In the genomic region with DNA sequence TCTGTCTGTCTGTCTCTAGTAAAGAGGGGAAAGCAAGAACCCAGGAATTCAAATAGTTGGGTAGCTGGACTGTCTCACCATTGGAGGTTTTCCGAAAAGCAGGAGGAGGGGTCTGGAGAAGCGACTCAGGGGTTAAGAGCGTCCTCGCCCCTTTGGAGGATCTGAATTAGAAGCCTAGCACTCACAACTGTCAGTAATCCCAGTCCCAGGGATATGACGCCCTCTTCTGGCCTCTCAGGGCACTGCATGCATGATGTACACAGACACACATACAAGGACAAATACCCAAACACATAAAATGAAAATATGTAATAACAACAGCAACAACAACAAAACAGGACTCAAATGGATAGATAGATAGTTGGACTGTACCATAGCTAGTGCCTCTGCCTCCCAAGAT, we compare ENCODE assay signal across 13 mouse cellular contexts. TPM values are rescaled to one million over a fixed set of nuclear protein-coding genes. Genes with fewer than 3 reads are reported as not detected.
DNase-seq lines count a peak whose midpoint lies in the region; ATAC-seq and TF ChIP-seq lines count a peak whose summit lies in the region.
"Had no signal": no experiment of that assay in that cellular context is flagged by ENCODE, and none has a peak within 500 bp of the region (broad histone marks: within the 10 kb centered on the region; RNA-seq: fewer than 3 reads in every experiment).

No protein-coding gene starts in this region.

- H3K4me1 ChIP-seq in heart, adult 2 months (ENCODE audit: control insufficient read depth, insufficient read depth, low read length) = no peaks in the 10 kb centered on the region
- H3K4me1 ChIP-seq in heart, embryonic 11.5 days (ENCODE audit: control insufficient read depth, insufficient read depth, low read length) = no peaks in the 10 kb centered on the region
- no peaks in the 10 kb centered on the region for H3K4me1 ChIP-seq in midbrain, postnatal 0 days (ENCODE audit: insufficient read depth, low read length)
- no peaks in the 10 kb centered on the region for H3K4me1 ChIP-seq in midbrain, embryonic 14.5 days (ENCODE audit: control insufficient read depth, insufficient read depth, low read length)
- H3K4me1 ChIP-seq in bone marrow, adult 2 months (ENCODE audit: control insufficient read depth, insufficient read depth, low read length) = peaks cover 2% of the 10 kb centered on the region; the same call in 1 of the 2 replicates
- peaks cover 13% of the 10 kb centered on the region; the same call in 1 of the 2 replicates for H3K4me1 ChIP-seq in small intestine, adult 2 months (ENCODE audit: control insufficient read depth, insufficient read depth, insufficient read length, low read length)
- H3K4me1 ChIP-seq: stomach, embryonic 15.5 days had no signal

- no peaks in the 10 kb centered on the region for H3K79me2 ChIP-seq in heart, adult 2 months (replicated peaks; ENCODE audit: control insufficient read depth, insufficient read depth, low read length)

- peak; percentile 34 for TF ChIP-seq CTCF in heart, adult 2 months (IDR thresholded peaks at IDR 0.05)
- peak; percentile 53 for TF ChIP-seq CTCF in midbrain, postnatal 0 days (IDR thresholded peaks at IDR 0.05)
- peak; percentile 38; the same call in 1 of the 2 replicates for TF ChIP-seq CTCF in bone marrow, adult 2 months (IDR thresholded peaks at IDR 0.05; ENCODE audit: control insufficient read depth, insufficient read depth, low read length)
- peak; percentile 46; the same call in 1 of the 2 replicates for TF ChIP-seq CTCF in small intestine, adult 2 months (IDR thresholded peaks at IDR 0.05; ENCODE audit: extremely low read depth, insufficient read length, insufficient replicate concordance, low read depth, low read length)

- H3K9me3 ChIP-seq in heart, embryonic 11.5 days (replicated peaks; ENCODE audit: control insufficient read depth, low read length) = no peaks in the 10 kb centered on the region
- no peaks in the 10 kb centered on the region for H3K9me3 ChIP-seq in midbrain, postnatal 0 days (ENCODE audit: low read length)
- H3K9me3 ChIP-seq in midbrain, embryonic 14.5 days (ENCODE audit: control insufficient read depth, low read length) = no peaks in the 10 kb centered on the region
- H3K9me3 ChIP-seq: heart, embryonic 12.5 days; lung, embryonic 15.5 days; stomach, embryonic 15.5 days had no signal

- no peak overlapping the region for H3K9ac ChIP-seq in heart, adult 2 months (ENCODE audit: low read depth, low read length)
- no peak overlapping the region for H3K9ac ChIP-seq in heart, embryonic 11.5 days (ENCODE audit: low read depth, low read length)
- H3K9ac ChIP-seq in midbrain, postnatal 0 days (replicated peaks; ENCODE audit: low read length, poor library complexity, severe bottlenecking) = no peak overlapping the region
- no peak overlapping the region for H3K9ac ChIP-seq in midbrain, embryonic 14.5 days (replicated peaks; ENCODE audit: low read length)
- H3K9ac ChIP-seq: heart, embryonic 12.5 days; lung, embryonic 15.5 days; stomach, embryonic 15.5 days had no signal

- H3K4me2 ChIP-seq in heart, embryonic 11.5 days = no peak overlapping the region
- no peak overlapping the region for H3K4me2 ChIP-seq in midbrain, postnatal 0 days (ENCODE audit: low read depth, low read length, poor library complexity, severe bottlenecking)
- H3K4me2 ChIP-seq in midbrain, embryonic 14.5 days (ENCODE audit: low read length) = no peak overlapping the region
- H3K4me2 ChIP-seq: heart, embryonic 12.5 days; lung, embryonic 15.5 days; stomach, embryonic 15.5 days had no signal

- no peak overlapping the region for H3K4me3 ChIP-seq in heart, adult 2 months
- no peak overlapping the region for H3K4me3 ChIP-seq in heart, embryonic 11.5 days (ENCODE audit: low read depth, low read length)
- no peak overlapping the region for H3K4me3 ChIP-seq in midbrain, postnatal 0 days (ENCODE audit: low read depth, low read length)
- H3K4me3 ChIP-seq in midbrain, embryonic 14.5 days (replicated peaks; ENCODE audit: low read depth, low read length) = no peak overlapping the region
- H3K4me3 ChIP-seq in bone marrow, adult 2 months (replicated peaks; ENCODE audit: control insufficient read depth, low read depth, low read length) = no peak overlapping the region
- no peak overlapping the region for H3K4me3 ChIP-seq in small intestine, adult 2 months (ENCODE audit: low read depth, low read length)
- H3K4me3 ChIP-seq: heart, embryonic 12.5 days; lung, embryonic 15.5 days; stomach, embryonic 15.5 days had no signal

- WGBS in heart, adult 2 months = 32% methylated on average over 5 of the region's 5 CpGs
- 24% methylated on average over 5 of the region's 5 CpGs for WGBS in heart, embryonic 11.5 days (ENCODE audit: insufficient replicate concordance)
- WGBS in midbrain, postnatal 0 days = 24% methylated on average over 5 of the region's 5 CpGs
- 22% methylated on average over 5 of the region's 5 CpGs for WGBS in midbrain, embryonic 14.5 days
- 55% methylated on average over 5 of the region's 5 CpGs for WGBS in bone marrow, adult 2 months
- WGBS in small intestine, adult 2 months = 62% methylated on average over 5 of the region's 5 CpGs

- peaks cover 7% of the 10 kb centered on the region for H3K27me3 ChIP-seq in heart, adult 2 months (ENCODE audit: control insufficient read depth, insufficient read depth, low read length)
- peaks cover 51% of the 10 kb centered on the region for H3K27me3 ChIP-seq in heart, embryonic 11.5 days (ENCODE audit: control insufficient read depth, insufficient read depth, low read length)
- H3K27me3 ChIP-seq in midbrain, postnatal 0 days (ENCODE audit: insufficient read depth, low read length) = peaks cover 30% of the 10 kb centered on the region
- H3K27me3 ChIP-seq in midbrain, embryonic 14.5 days (ENCODE audit: control insufficient read depth, insufficient read depth, low read length) = peaks cover 28% of the 10 kb centered on the region
- no peaks in the 10 kb centered on the region for H3K27me3 ChIP-seq in small intestine, adult 2 months (ENCODE audit: control insufficient read depth, insufficient read depth, low read length)

- H3K27ac ChIP-seq in heart, adult 2 months = no peak overlapping the region
- H3K27ac ChIP-seq in heart, embryonic 11.5 days (ENCODE audit: low read depth, low read length) = no peak overlapping the region
- no peak overlapping the region for H3K27ac ChIP-seq in midbrain, postnatal 0 days (ENCODE audit: low read depth, low read length)
- H3K27ac ChIP-seq in midbrain, embryonic 14.5 days (replicated peaks; ENCODE audit: low read depth, low read length) = no peak overlapping the region
- no peak overlapping the region for H3K27ac ChIP-seq in bone marrow, adult 2 months (ENCODE audit: control insufficient read depth, insufficient read depth, low read depth, low read length, poor library complexity)
- H3K27ac ChIP-seq in small intestine, adult 2 months (ENCODE audit: insufficient read depth, low read depth, low read length) = peak overlapping the region; percentile 100
- H3K27ac ChIP-seq: lung, embryonic 15.5 days had no signal

- no peak for TF ChIP-seq POLR2A in heart, adult 2 months (IDR thresholded peaks at IDR 0.05; ENCODE audit: insufficient read depth, low read depth, low read length)
- no peak for TF ChIP-seq POLR2A in bone marrow, adult 2 months (IDR thresholded peaks at IDR 0.05; ENCODE audit: borderline replicate concordance, control insufficient read depth, low read depth, low read length)
- TF ChIP-seq POLR2A in small intestine, adult 2 months (IDR thresholded peaks at IDR 0.05; ENCODE audit: low read depth, low read length) = no peak

- TF ChIP-seq EP300 in heart, adult 2 months (IDR thresholded peaks at IDR 0.05; ENCODE audit: insufficient read depth, low read depth, low read length) = no peak

- DNase-seq in heart, adult 2 months = no peak
- no peak for DNase-seq in midbrain, postnatal 0 days (ENCODE audit: low spot score)
- DNase-seq in midbrain, embryonic 14.5 days = no peak
- no peak for DNase-seq in ovary, postnatal 36 days (ENCODE audit: low spot score)
- DNase-seq in spleen, postnatal 14 days (ENCODE audit: low spot score in 2 of 2) = no peak

- ATAC-seq in heart, embryonic 11.5 days (replicated peaks; ENCODE audit: insufficient number of reproducible peaks, low FRiP score, low TSS enrichment) = no peak
- ATAC-seq in midbrain, postnatal 0 days (ENCODE audit: low FRiP score) = no peak
- ATAC-seq in midbrain, embryonic 14.5 days (ENCODE audit: low FRiP score, low TSS enrichment) = no peak
- ATAC-seq: forebrain, embryonic 14.5 days had no signal

- no peaks in the 10 kb centered on the region for H3K36me3 ChIP-seq in heart, adult 2 months (ENCODE audit: control insufficient read depth, insufficient read depth, low read length)
- no peaks in the 10 kb centered on the region for H3K36me3 ChIP-seq in heart, embryonic 11.5 days (ENCODE audit: control insufficient read depth, insufficient read depth, low read length)
- H3K36me3 ChIP-seq in midbrain, postnatal 0 days (ENCODE audit: insufficient read depth, low read length) = no peaks in the 10 kb centered on the region
- no peaks in the 10 kb centered on the region for H3K36me3 ChIP-seq in midbrain, embryonic 14.5 days (ENCODE audit: control insufficient read depth, insufficient read depth, low read length)
- no peaks in the 10 kb centered on the region for H3K36me3 ChIP-seq in small intestine, adult 2 months (ENCODE audit: control insufficient read depth, insufficient read depth, low read length)
- H3K36me3 ChIP-seq: heart, embryonic 12.5 days; lung, embryonic 15.5 days; stomach, embryonic 15.5 days had no signal

- intact Hi-C loops in heart, adult 2 months (cut with DNase I) = no loop called here

RNA-seq across cellular contexts. Expression of a gene that starts 4.0 kb away (rescaled TPM):
- total RNA-seq in heart, adult 2 months (2021) = not detected
- 0.50 and 3.5 TPM in 2 replicates for polyA plus RNA-seq in heart, adult 2 months (2012; rRNA removed)
- 2.4 and 3.0 TPM in 2 replicates for polyA plus RNA-seq in heart, embryonic 11.5 days (2014; fragmentation: Nextera tagmentation; extraction: Ambion mirVana)
- total RNA-seq in midbrain, postnatal 0 days (2014; rRNA removed) = not detected in 2 replicates
- 0.57 TPM in 1 of 2 replicates, not detected in the other for polyA plus RNA-seq in midbrain, postnatal 0 days (2015; fragmentation: Nextera tagmentation; extraction: Ambion mirVana)
- polyA plus RNA-seq in midbrain, embryonic 14.5 days (2014; fragmentation: Nextera tagmentation; extraction: Ambion mirVana) = 0.20 TPM in 1 of 2 replicates, not detected in the other
- not detected in 2 replicates for polyA plus RNA-seq in bone marrow, adult 2 months (2011; ENCODE audit: insufficient read depth, insufficient read length, low replicate concordance, missing spikeins)
- 521 and 1,844 TPM in 2 replicates for polyA plus RNA-seq in small intestine, adult 2 months (2012; rRNA removed)
- total RNA-seq: monocyte, adult 5-6 weeks had no signal
- polyA plus RNA-seq: forebrain, embryonic 14.5 days had no signal

RNA-seq across cellular contexts. Expression of a gene that starts 12.6 kb away (rescaled TPM):
- total RNA-seq in heart, adult 2 months (2021) = 100 to 1,000 TPM; 363 to 456 TPM
- polyA plus RNA-seq in heart, adult 2 months (2012; rRNA removed) = 516 and 737 TPM in 2 replicates
- 22.0 and 22.8 TPM in 2 replicates for polyA plus RNA-seq in heart, embryonic 11.5 days (2014; fragmentation: Nextera tagmentation; extraction: Ambion mirVana)
- 8.8 and 9.0 TPM in 2 replicates for total RNA-seq in midbrain, postnatal 0 days (2014; rRNA removed)
- 3.4 and 4.0 TPM in 2 replicates for polyA plus RNA-seq in midbrain, postnatal 0 days (2015; fragmentation: Nextera tagmentation; extraction: Ambion mirVana)
- 2.2 and 4.5 TPM in 2 replicates for polyA plus RNA-seq in midbrain, embryonic 14.5 days (2014; fragmentation: Nextera tagmentation; extraction: Ambion mirVana)
- polyA plus RNA-seq in bone marrow, adult 2 months (2011; ENCODE audit: insufficient read depth, insufficient read length, low replicate concordance, missing spikeins) = 24.5 and 32.2 TPM in 2 replicates
- 11.2 and 12.9 TPM in 2 replicates for polyA plus RNA-seq in small intestine, adult 2 months (2012; rRNA removed)
- total RNA-seq: monocyte, adult 5-6 weeks had no signal

RNA-seq across cellular contexts. Expression of a gene that starts 20.3 kb away (rescaled TPM):
- 100 to 1,000 TPM; 143 to 144 TPM for total RNA-seq in heart, adult 2 months (2021)
- 138 and 190 TPM in 2 replicates for polyA plus RNA-seq in heart, adult 2 months (2012; rRNA removed)
- 20.3 and 22.2 TPM in 2 replicates for polyA plus RNA-seq in heart, embryonic 11.5 days (2014; fragmentation: Nextera tagmentation; extraction: Ambion mirVana)
- total RNA-seq in midbrain, postnatal 0 days (2014; rRNA removed) = 39.6 and 42.9 TPM in 2 replicates
- polyA plus RNA-seq in midbrain, postnatal 0 days (2015; fragmentation: Nextera tagmentation; extraction: Ambion mirVana) = 22.3 and 24.1 TPM in 2 replicates
- 24.4 and 39.0 TPM in 2 replicates for polyA plus RNA-seq in midbrain, embryonic 14.5 days (2014; fragmentation: Nextera tagmentation; extraction: Ambion mirVana)
- 42.5 and 60.6 TPM in 2 replicates for polyA plus RNA-seq in bone marrow, adult 2 months (2011; ENCODE audit: insufficient read depth, insufficient read length, low replicate concordance, missing spikeins)
- polyA plus RNA-seq in small intestine, adult 2 months (2012; rRNA removed) = 59.7 and 116 TPM in 2 replicates

RNA-seq across cellular contexts. Expression of a gene that starts 21.7 kb away (rescaled TPM):
- 10 to 100 TPM; 39.0 to 42.2 TPM for total RNA-seq in heart, adult 2 months (2021)
- polyA plus RNA-seq in heart, adult 2 months (2012; rRNA removed) = 61.6 and 78.5 TPM in 2 replicates
- 120 and 130 TPM in 2 replicates for polyA plus RNA-seq in heart, embryonic 11.5 days (2014; fragmentation: Nextera tagmentation; extraction: Ambion mirVana)
- total RNA-seq in midbrain, postnatal 0 days (2014; rRNA removed) = 109 and 157 TPM in 2 replicates
- polyA plus RNA-seq in midbrain, postnatal 0 days (2015; fragmentation: Nextera tagmentation; extraction: Ambion mirVana) = 171 and 182 TPM in 2 replicates
- polyA plus RNA-seq in midbrain, embryonic 14.5 days (2014; fragmentation: Nextera tagmentation; extraction: Ambion mirVana) = 162 and 193 TPM in 2 replicates
- polyA plus RNA-seq in bone marrow, adult 2 months (2011; ENCODE audit: insufficient read depth, insufficient read length, low replicate concordance, missing spikeins) = 27.2 and 50.6 TPM in 2 replicates
- 24.4 and 37.8 TPM in 2 replicates for polyA plus RNA-seq in small intestine, adult 2 months (2012; rRNA removed)

RNA-seq across cellular contexts. Expression of a gene that starts 25.0 kb away (rescaled TPM):
- 10 to 100 TPM; 16.7 to 22.6 TPM for total RNA-seq in heart, adult 2 months (2021)
- 64.2 and 66.2 TPM in 2 replicates for polyA plus RNA-seq in heart, adult 2 months (2012; rRNA removed)
- 1.5 and 4.3 TPM in 2 replicates for polyA plus RNA-seq in heart, embryonic 11.5 days (2014; fragmentation: Nextera tagmentation; extraction: Ambion mirVana)
- total RNA-seq in midbrain, postnatal 0 days (2014; rRNA removed) = 5.0 and 8.4 TPM in 2 replicates
- polyA plus RNA-seq in midbrain, postnatal 0 days (2015; fragmentation: Nextera tagmentation; extraction: Ambion mirVana) = 3.4 and 4.2 TPM in 2 replicates
- 4.3 and 10.4 TPM in 2 replicates for polyA plus RNA-seq in midbrain, embryonic 14.5 days (2014; fragmentation: Nextera tagmentation; extraction: Ambion mirVana)
- polyA plus RNA-seq in bone marrow, adult 2 months (2011; ENCODE audit: insufficient read depth, insufficient read length, low replicate concordance, missing spikeins) = 1.2 and 1.5 TPM in 2 replicates
- polyA plus RNA-seq in small intestine, adult 2 months (2012; rRNA removed) = 10.6 and 11.4 TPM in 2 replicates
- total RNA-seq: monocyte, adult 5-6 weeks had no signal

Comparison
In these comparisons a context has a peak if more than half of its experiments do, and no peak if none do; other contexts are left out.
1. RNA of a gene that starts 12.6 kb away (polyA plus RNA-seq): 516 to 737 TPM in heart, adult 2 months; 24.5 to 32.2 TPM in bone marrow, adult 2 months, 22.0 to 22.8 TPM in heart, embryonic 11.5 days, 11.2 to 12.9 TPM in small intestine, adult 2 months, 2.2 to 4.5 TPM in midbrain, embryonic 14.5 days and 3.4 to 4.0 TPM in midbrain, postnatal 0 days; every median in the first group is over 10 times any median in the second.
2. RNA of a gene that starts 4.0 kb away (polyA plus RNA-seq): 521 to 1,844 TPM in small intestine, adult 2 months; 0.50 to 3.5 TPM in heart, adult 2 months, 2.4 to 3.0 TPM in heart, embryonic 11.5 days, 0.57 TPM in midbrain, postnatal 0 days, 0.20 TPM in midbrain, embryonic 14.5 days and not detected in bone marrow, adult 2 months; every median in the first group is over 100 times any median in the second.
3. Peak in every context shown above with its lines, with median percentiles within 50 percentile points of each other: CTCF ChIP-seq.